Mouse (Mus musculus): ENCODE results near the gene Pnisr.

Pnisr gene

DNA sequence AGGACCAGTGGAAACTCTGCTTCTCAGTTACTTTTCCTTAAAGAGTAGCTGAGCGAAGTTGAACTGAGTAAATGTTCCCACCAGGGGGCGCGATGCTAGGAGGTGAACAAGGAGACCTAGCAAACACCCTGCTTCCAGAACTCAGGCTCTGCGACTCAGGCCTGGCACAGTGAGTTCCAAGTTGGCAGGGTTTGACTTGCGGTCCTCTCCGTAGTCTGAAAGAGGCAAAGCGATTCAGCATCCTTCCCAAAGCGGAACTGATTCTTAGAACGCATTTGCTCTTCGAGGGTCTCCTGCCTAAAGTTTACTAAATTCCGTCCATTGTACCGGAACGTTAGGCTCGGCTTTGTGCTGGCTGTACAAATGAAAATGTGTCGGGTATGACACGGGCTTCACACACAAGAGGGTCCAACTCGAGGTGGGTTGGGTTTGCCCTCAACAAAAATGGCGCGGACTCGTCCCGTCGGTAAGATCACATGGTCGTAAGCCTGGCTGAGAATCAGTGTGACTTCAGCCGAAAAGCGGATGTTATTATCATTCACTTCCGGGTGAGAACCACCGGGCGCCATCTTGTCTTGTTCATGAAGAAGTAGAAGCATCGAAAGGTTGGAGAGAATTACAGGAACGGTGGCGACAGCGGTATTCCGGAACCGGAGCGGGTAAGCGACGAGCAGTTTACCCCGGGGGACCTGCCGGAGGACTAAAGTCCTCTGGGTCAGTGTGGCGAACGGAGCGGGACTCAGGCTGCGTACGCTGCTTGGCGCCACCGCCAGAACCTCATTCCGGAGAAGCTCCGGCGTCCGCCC is at the start of gene Pnisr:
TSS of gene Pnisr (plus strand) at position 103 of the 806 bp plus-strand sequence.
- DNase-seq: peak; percentile 98

DNA sequence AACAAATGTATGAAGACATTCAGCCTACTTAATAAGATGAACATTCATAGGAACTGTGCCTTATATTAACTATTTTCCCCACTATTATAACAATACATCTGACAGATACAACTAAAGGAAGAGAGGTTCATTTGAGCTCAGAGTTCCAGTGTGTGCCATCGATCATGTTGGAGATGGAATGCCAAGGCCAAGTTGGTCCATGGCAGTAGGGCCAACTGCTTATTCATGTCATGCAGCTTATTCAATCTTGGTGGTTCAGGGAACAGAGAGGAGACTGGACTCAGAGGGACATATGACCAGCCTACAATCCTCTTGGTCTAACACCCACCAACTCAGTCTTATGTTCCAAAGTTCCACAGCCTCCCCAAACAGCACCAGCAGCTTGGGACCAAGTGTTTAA is 46.4 kb upstream of the Pnisr start:
- no peak for DNase-seq

DNA sequence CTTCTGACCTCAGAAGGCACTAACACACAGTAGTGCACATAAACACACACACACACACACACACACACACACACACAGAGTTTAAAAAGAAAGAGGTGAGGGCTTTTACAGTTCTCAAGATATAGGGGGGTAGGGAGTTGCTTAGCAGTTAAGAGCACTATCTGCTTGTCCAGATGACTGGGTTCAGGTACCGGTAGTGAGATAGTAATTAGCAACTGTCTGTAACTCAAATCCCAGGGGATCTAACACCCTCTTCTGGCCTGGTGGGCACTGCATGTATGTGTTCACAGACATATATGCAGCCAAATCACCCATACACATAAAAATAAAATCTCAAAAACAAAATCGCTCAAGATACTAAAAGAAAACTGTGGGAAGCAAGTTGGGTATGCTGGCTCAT is 45.8 kb upstream of the Pnisr start:
- DNase-seq: no peak

DNA sequence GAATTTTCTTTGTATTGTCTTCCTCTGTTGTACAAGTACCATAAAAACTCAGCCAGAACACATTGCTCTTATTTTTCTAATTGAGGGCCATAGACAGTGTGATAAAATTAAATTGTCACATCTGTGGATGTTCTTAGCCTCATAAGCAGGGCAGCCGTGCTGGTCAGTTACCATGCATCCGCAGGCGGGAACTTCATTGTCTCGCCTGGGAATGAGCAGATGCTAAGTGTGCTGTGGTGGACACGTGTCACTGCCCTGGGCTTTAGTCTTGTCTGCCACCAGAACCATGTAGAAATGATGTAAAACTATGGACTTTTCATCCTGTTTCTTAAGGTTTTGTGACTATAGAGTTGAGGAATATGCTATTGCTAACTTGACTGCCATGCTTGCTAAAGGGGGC is 40.2 kb upstream of the Pnisr start:
- no peak for DNase-seq

DNA sequence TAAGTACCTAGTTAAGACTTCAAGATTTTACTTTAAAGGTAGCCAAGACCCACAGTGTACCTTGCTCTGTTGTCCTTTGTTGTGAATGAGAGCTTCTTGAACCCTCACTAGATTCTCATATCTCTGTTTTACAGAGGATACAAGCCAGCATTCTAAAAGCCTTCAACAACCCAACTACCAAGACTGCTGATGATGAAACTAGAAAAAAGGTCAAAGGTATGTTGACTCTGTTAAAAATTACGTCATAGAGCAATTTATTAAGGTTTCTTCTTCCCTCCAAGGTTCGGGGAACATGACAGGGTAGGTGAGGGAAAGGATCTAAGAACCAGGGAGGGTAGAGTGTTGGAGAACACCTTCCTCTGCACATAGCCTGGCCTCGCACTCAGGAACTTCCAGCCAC is 36.8 kb upstream of the Pnisr start:
- DNase-seq: no peak

DNA sequence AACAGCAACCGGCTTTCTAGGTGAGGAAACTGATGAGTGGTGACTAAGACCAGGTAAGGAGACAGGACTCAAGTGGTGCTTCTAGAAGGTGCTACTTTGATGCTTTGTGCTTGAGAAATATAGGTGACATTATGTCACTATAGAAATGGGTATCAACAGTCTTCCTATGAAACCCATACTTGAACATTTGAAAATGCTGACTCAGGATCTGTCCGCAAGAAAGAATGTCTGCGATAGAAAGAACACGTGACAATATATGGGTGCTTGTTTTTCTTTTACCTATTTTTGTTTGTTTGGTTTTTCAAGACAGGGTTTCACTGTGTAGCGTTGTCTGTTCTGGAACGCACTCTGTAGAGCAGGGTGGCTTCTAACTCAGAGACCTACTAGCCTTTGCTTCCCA is 34.7 kb upstream of the Pnisr start:
- no peak for DNase-seq

DNA sequence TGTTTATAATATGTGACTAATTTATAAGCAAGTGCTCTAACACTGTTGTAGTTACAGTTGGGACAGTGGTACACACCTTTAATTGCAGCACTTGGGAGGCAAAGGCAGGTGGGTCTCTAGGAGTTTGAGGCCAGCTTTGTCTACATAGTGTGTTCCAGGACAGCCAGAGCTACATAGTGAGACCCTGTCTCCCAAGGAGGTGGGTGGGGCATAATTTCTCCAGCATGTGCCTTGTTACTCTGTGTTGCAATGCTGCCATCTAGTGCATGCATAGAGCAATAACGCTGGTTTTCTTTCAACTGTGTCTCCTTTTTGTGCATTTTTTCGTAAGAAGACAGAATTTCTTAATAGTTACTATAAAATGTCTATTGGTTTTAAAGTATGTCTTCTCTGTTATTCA is 33.4 kb upstream of the Pnisr start:
- DNase-seq: peak; percentile 59

DNA sequence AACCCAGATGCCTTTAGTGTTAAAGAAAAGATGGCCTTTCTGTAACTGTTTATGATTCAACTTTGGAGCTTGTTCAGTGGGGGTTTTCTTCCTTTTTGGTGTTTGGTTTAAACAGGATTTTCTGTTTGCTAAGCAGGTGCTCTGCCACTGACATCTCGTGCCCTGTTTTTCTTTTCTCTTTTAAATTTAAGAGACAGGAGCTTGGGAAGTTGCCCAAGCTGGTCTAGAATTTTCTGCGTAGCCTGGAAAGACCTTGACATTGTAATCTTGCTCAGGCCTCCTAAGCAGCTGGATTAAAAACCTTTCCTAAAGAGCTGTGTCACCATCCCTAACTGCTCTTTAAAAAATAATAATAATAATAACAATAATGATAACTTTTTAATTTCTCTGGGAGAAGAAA is 20.8 kb upstream of the Pnisr start:
- DNase-seq: no peak

DNA sequence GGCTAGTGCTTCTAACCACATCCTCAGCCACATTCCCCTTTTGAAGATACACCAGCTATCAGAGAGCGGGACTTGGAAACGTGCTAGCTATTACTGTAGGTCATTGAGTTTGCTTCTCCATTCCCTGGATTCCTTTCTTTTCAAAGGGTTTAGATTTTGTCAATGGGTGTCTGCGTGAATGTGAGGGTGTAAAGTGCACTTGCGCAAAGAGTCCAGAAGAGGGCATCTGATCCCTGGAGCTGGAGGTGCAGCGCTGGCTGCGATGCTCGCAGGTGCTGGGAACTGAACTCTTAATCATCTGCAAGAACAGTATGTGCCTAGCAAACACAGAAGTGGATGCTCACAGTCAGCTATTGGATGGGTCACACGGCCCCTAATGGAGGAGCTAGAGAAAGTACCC is 14.5 kb upstream of the Pnisr start:
- DNase-seq: no peak

DNA sequence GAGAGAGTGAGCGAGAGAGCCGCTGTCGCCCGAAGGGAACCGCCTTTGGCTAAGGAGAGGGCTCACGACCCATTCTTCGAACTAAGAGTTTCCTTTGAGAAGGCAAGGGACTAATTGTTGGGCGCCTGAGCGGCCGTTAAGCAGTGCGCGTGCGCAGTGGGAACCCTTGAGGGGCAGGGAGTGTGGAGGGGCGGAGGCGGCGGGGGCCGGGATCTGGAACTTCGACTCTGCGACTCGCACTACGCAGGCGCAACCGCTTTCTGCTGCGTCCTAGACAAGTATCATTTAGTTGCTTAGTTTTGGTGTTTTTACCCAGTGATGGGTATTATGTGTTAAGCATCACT is 876 bp downstream of the Pnisr start:
- peak; percentile 91 for DNase-seq

DNA sequence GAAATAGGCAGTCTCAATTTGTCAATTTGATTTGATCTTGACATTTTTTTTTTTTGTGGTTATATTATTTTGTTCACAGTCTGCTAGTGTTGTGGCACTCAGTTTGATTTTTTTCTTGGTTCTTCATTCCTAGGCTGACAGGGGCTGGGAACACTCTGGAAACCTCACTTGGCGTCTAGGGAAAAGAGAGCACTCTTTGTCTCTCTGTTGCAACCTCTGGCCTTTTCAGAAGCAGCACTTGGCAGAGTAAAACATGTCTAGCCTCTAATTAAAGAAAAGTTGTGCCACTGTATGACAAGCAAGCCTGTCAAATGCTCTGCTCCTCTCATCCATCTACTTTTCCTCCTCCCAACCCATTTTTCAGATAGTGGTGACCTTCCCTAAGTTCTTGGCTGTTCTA is 10.1 kb downstream of the Pnisr start:
- no peak for DNase-seq

DNA sequence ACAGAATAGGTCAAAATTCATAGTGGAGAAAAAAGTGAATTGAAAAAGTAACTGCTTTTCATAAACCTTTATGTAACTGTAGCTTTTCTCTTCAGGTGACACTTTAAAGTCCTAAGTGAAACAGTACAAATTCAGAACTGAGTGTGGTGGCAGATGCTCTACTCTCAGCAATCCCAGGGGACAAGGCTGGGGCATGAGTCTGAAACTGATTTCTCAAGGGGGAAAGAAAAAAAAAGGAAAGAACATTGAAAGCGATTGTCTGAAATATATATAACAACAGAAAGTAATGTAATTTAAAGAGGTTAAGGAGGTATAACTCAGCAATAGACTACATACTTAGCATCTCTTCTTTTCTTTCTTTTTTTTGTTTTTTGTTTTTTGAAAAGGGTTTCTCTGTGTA is 17.8 kb downstream of the Pnisr start:
- DNase-seq: no peak

DNA sequence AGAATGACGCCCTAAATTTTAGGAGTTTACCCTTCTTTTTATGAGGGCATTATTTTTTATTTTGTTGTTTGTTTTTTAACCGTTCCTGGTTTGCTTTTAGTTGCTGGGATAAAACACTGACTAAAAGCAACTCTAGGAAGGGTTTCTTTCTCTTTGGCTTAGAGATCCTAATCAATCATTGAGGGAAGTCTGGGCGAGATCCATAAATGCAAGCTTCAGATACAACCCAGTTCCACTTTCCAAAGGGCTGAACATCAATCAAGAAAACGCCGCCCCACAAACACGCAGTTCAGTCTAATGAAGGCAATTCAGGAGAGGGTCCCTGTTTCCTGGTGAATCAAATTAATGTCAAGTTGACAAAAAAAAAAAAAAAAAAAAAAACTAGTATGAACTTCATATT is 31.4 kb downstream of the Pnisr start:
- DNase-seq: no peak

DNA sequence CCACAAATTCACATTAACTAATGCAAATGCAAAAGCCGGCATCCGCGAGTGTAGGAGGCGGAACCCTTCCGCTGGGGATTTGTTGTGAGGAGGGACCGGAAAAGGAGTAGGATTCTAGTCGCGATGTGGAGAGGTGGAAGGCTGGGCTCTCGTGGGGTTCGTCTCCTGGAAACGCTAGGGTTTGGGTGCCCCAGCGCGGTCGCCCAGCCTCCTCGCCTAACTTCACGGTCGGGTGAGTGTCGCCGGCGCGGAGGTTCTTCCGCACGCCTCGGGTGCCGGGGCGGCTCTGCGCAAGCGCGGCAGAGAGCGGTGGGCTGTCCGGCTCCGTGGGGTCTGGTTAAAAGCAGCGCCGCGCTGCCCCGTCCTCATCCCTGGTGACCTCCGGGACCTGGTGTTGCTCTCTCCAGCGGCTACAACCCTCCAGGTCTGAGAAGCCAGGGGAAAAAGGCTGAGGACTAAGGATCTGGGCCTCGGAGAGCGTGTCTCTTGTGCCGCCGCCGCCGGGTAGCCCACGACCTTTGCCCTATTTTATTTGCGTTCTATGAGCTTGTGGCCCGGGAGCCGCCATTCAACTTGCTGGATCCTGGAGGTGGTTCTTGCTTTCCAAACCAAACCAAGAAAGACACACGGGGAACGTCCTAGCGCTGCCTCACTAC is 32.3 kb downstream of the Pnisr start, which contains the start of gene Coq3:
TSS of gene Coq3 (plus strand) at position 109 of the 656 bp plus-strand sequence.
- peak; percentile 84 for DNase-seq

DNA sequence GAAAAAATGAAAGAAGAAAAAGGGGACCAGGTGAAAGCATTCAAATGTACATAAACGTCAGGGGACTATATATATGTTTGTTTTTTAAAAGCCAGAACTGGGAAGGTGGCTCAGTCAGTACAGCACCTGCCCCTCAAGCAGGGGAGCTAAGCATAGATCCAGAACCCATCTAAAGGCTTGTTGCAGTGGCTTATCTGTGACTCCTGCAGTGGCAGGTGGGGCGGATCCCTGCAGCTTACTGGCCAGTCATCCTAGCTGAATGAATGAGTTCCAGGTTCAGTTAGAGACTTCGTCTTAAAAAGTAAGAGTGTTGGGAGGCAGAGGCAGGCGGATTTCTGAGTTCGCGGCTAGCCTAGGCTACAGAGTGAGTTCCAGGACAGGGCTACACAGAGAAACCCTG is 35.4 kb downstream of the Pnisr start:
- DNase-seq: no peak

DNA sequence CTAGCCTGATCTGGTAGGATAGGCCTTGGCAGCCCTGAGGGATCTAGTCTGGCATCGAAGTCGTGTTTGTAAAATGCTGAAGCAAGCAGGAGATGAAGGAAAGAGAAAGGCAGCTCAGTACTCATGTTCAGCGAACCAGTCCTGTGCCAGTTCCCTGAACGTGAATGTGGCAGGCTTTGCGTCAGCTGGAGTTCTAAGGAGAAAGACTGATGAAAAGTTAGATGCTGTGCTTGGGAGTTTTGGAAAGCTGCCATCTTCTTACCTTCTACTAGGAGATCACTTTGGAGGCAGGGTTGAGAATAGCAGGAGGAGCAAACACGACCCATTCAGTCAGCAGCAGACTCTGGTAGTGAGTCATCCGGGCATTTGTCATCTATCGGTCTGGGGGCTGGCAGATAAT is 38.4 kb downstream of the Pnisr start:
- DNase-seq: no peak
